Mouse (Mus musculus) liver, adult 2 months (tissue): ENCODE data around the gene Nipal1. TPM values are rescaled to one million over a fixed set of nuclear protein-coding genes. Genes with fewer than 3 reads are reported as not detected.

Experiments used
- DNase-seq: peaks from one replicate; pipeline ENCODE4 v3.0.0-alpha.2; 2011; ENCODE audit warnings: low read depth, low spot score; ENCODE audit errors: extremely low read depth
- H3K27ac ChIP-seq: fragments of 200-500 bp; replicated peaks from 2 replicates; pipeline ENCODE4 v1.5.1; 2012; ENCODE audit warnings: low read depth, mild to moderate bottlenecking, control low read depth, inconsistent platforms, low read length; ENCODE audit not compliant: insufficient read depth
- H3K27me3 ChIP-seq: fragments of 200-500 bp; 2 replicates; pipeline ENCODE4 v1.6.1; 2012; ENCODE audit warnings: mild to moderate bottlenecking, moderate library complexity, low read length, inconsistent platforms; ENCODE audit not compliant: control insufficient read depth, insufficient read depth
- H3K36me3 ChIP-seq: fragments of 200-500 bp; 2 replicates; pipeline ENCODE4 v1.6.1; 2012; ENCODE audit warnings: low read length, inconsistent platforms; ENCODE audit not compliant: control insufficient read depth, insufficient read depth
- H3K4me1 ChIP-seq: fragments of 200-500 bp; 2 replicates; pipeline ENCODE4 v1.6.1; 2011; ENCODE audit warnings: low read length; ENCODE audit not compliant: control insufficient read depth, insufficient read depth
- H3K4me3 ChIP-seq: fragments of 200-500 bp; 2 replicates; pipeline ENCODE4 v1.5.1; 2011; ENCODE audit warnings: low read depth, mild to moderate bottlenecking, control low read depth, low read length, moderate library complexity; ENCODE audit not compliant: insufficient read depth
- H3K79me2 ChIP-seq: fragments of 200-500 bp; 2 replicates; pipeline ENCODE4 v1.6.1; 2012; ENCODE audit warnings: inconsistent platforms, mild to moderate bottlenecking, low read length, moderate library complexity; ENCODE audit not compliant: control insufficient read depth, insufficient read depth
- H3K9ac ChIP-seq: fragments of 200-500 bp; 2 replicates; pipeline ENCODE4 v1.6.1; 2012; ENCODE audit warnings: low read depth, mild to moderate bottlenecking, control low read depth, inconsistent platforms, low read length
- CTCF ChIP-seq: fragments of 200-500 bp; IDR thresholded peaks from 2 replicates; pipeline ENCODE4 v1.5.1; 2011; ENCODE audit warnings: low read depth, low read length, control low read depth
- POLR2A ChIP-seq: fragments of 200-500 bp; IDR thresholded peaks from 2 replicates; pipeline ENCODE4 v1.6.1; 2011; ENCODE audit warnings: low read length, control low read depth; ENCODE audit not compliant: insufficient read depth; ENCODE audit errors: extremely low read depth
- WGBS: fragments of 180-500 bp; shearing (Covaris S2); methylation state at CpG from one replicate; pipeline ENCODE4 v1.1.7; 2018; 5-methylcytosine and 5-hydroxymethylcytosine counted together
- polyA plus RNA-seq: library from polyadenylated mRNA; depleted of rRNA; stranded (reverse); fragments of >200 nt; gene quantifications from 2 replicates; pipeline ENCODE4 v1.2.3, GENCODE M21; 2012
- total RNA-seq: library from RNA; depleted of rRNA; stranded (reverse); fragments of >200 nt; gene quantifications from 2 replicates; pipeline ENCODE4 v1.2.3, GENCODE M21; 2014

Nipal1 gene
- total and polyA plus RNA-seq, 2 experiments: 3.0 to 22.1 TPM

GRCm38 (mm10) chr5:72634791-72635271 lies 12.8 kb upstream of the Nipal1 start:
- TF ChIP-seq POLR2A (no peak), CTCF (no peak)
- no peak for DNase-seq
- no peak overlapping the region for H3K9ac ChIP-seq
- no peak overlapping the region for H3K4me3 ChIP-seq
- WGBS: 82% methylated on average over 9 of the region's 9 CpGs
- H3K27me3 ChIP-seq: no peaks in the 10 kb centered on the region
- no peaks in the 10 kb centered on the region for H3K79me2 ChIP-seq
- H3K27ac ChIP-seq: no peak overlapping the region
- H3K4me1 ChIP-seq: no peaks in the 10 kb centered on the region
- no peaks in the 10 kb centered on the region for H3K36me3 ChIP-seq

DNA sequence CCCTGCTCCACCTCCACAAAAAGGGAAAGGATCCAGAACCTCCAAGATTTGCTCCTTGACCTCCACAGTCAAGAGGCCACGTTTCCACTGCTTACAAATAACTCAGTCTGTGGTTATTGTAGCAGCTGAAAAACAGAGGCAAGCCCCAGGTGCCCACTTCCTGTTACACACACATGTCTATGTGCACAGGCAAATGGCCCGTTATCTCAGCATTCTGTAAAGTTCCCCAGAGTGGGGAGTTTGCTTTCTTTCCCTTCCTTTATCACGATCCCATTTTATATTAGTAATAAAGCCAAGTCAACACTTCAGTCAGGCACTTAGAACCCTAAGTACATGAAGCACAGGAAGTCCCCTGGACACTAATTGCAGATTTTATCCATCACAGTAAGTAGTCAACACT lies 11.5 kb upstream of the Nipal1 start:
- H3K36me3 ChIP-seq: no peaks in the 10 kb centered on the region
- no peaks in the 10 kb centered on the region for H3K79me2 ChIP-seq
- WGBS: 74% methylated on average over 3 of the region's 3 CpGs
- no peak overlapping the region for H3K27ac ChIP-seq
- no peaks in the 10 kb centered on the region for H3K27me3 ChIP-seq
- no peak overlapping the region for H3K9ac ChIP-seq
- no peak for DNase-seq
- TF ChIP-seq POLR2A: no peak
- no peak for TF ChIP-seq CTCF
- no peak overlapping the region for H3K4me3 ChIP-seq
- no peaks in the 10 kb centered on the region for H3K4me1 ChIP-seq

GRCm38 (mm10) chr5:72636576-72636975 lies 11.0 kb upstream of the Nipal1 start:
- no peaks in the 10 kb centered on the region for H3K4me1 ChIP-seq
- no peak overlapping the region for H3K9ac ChIP-seq
- no peak overlapping the region for H3K27ac ChIP-seq
- TF ChIP-seq CTCF (no peak), POLR2A (no peak)
- WGBS: 81% methylated on average over 3 of the region's 3 CpGs
- H3K27me3 ChIP-seq: no peaks in the 10 kb centered on the region
- no peak overlapping the region for H3K4me3 ChIP-seq
- H3K79me2 ChIP-seq: no peaks in the 10 kb centered on the region
- no peaks in the 10 kb centered on the region for H3K36me3 ChIP-seq
- no peak for DNase-seq

- Histone ChIP-seq H3K4me3 (no peak overlapping the region), H3K9ac (no peak overlapping the region), H3K27me3 (no peaks in the 10 kb centered on the region), H3K27ac (no peak overlapping the region), H3K4me1 (no peaks in the 10 kb centered on the region), H3K36me3 (no peaks in the 10 kb centered on the region), H3K79me2 (no peaks in the 10 kb centered on the region)
- DNase-seq: no peak
- TF ChIP-seq CTCF: no peak
- TF ChIP-seq POLR2A: no peak
- 100% methylated on average over 1 of the region's 1 CpGs for WGBS
Observed at GRCm38 (mm10) chr5:72640072-72640471, 7.5 kb upstream of the Nipal1 start.

DNA sequence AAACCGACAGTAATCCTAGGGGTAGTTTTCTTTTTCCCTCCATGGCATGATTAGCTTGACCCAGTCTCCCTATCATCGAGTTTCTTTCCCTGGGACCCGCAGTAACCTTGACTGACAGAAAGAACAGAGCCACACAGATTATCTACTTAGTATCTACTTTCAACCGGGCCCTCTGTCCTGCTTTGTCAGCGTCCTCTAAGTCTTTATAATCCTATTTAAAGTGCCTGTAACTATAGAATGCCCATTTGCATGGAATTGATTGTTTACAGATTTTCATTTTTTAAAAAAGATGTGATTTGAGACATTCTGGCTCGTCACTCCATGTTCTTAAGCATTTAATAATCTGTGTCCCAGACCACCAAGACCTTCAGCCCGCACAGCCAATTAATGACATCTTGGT lies 3.9 kb upstream of the Nipal1 start:
- TF ChIP-seq POLR2A (no peak), CTCF (no peak)
- Histone ChIP-seq H3K4me1 (peaks cover 2% of the 10 kb centered on the region), H3K79me2 (no peaks in the 10 kb centered on the region), H3K27me3 (no peaks in the 10 kb centered on the region), H3K9ac (no peak overlapping the region), H3K27ac (no peak overlapping the region), H3K36me3 (no peaks in the 10 kb centered on the region), H3K4me3 (no peak overlapping the region)
- WGBS: 84% methylated on average over 7 of the region's 7 CpGs
- DNase-seq: no peak

DNA sequence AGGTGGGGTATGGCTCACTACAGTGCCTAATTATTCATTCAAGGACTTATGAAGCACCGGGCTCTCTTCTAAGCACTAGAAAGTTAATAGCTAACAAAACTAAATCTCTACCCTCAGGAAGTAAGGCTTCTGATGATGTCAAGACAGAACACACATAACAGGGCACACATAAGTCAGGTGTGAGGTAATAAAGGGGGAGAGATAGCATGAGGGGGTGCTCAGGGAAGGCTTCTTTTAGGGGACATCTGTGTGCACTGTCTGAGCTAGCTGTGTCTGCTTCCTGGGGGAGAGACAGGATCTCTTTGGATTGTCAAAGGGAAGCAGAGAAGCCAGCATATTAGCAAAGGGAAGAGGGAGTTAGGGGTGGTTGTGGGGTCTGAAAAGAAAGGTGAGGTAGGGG lies 3.4 kb upstream of the Nipal1 start, which contains the start of gene Cnga1:
Cnga1 (minus strand) TSS at position 101 of the 400 bp plus-strand sequence.
- Histone ChIP-seq H3K27ac (no peak within 1 kb of the TSS), H3K36me3 (no peaks in the 10 kb centered on the region), H3K27me3 (no peaks in the 10 kb centered on the region), H3K4me3 (no peak within 1 kb of the TSS), H3K9ac (no peak within 1 kb of the TSS), H3K79me2 (no peaks in the 10 kb centered on the region), H3K4me1 (peaks cover 3% of the 10 kb centered on the region)
- TF ChIP-seq CTCF (no peak), POLR2A (no peak)
- WGBS: 81% methylated on average over 1 of the region's 1 CpGs
- DNase-seq: no peak
